Mouse (Mus musculus): ENCODE data around the gene H2-D1. TPM values are rescaled to one million over a fixed set of nuclear protein-coding genes. Genes with fewer than 3 reads are reported as not detected.

The H2-D1 gene
- polyA plus RNA-seq, 1 experiment from 2014 or later = 87.2 TPM

GRCm38 (mm10) chr17:35254241-35255098, 8.1 kb upstream of the H2-D1 start:
- H3K9ac ChIP-seq (replicated peaks; ENCODE audit: low read length) = no peak overlapping the region
- H3K27ac ChIP-seq (ENCODE audit: low read length) = no peak overlapping the region
- H3K4me1 ChIP-seq (ENCODE audit: insufficient read depth, low read length) = no peaks in the 10 kb centered on the region
- ATAC-seq (ENCODE audit: low FRiP score, low TSS enrichment) = 0 out of 2 replicates have a peak, but pooled peaks have one; percentile 33
- H3K36me3 ChIP-seq (ENCODE audit: insufficient read depth, low read length) = peaks cover 43% of the 10 kb centered on the region
- H3K9me3 ChIP-seq (ENCODE audit: low read length) = no peaks in the 10 kb centered on the region
- no peaks in the 10 kb centered on the region for H3K27me3 ChIP-seq (ENCODE audit: insufficient read depth, low read length)
- no peak overlapping the region for H3K4me3 ChIP-seq (ENCODE audit: low read length)
- H3K4me2 ChIP-seq (replicated peaks; ENCODE audit: low read depth, low read length) = no peak overlapping the region
- WGBS = 53% methylated on average over 11 of the region's 11 CpGs

GRCm38 (mm10) chr17:35255301-35255700, 7.2 kb upstream of the H2-D1 start:
- Histone ChIP-seq H3K27ac (ENCODE audit: low read length) (no peak overlapping the region), H3K9me3 (ENCODE audit: low read length) (no peaks in the 10 kb centered on the region), H3K36me3 (ENCODE audit: insufficient read depth, low read length) (peaks cover 35% of the 10 kb centered on the region), H3K27me3 (ENCODE audit: insufficient read depth, low read length) (no peaks in the 10 kb centered on the region), H3K9ac (replicated peaks; ENCODE audit: low read length) (no peak overlapping the region), H3K4me2 (replicated peaks; ENCODE audit: low read depth, low read length) (no peak overlapping the region), H3K4me1 (ENCODE audit: insufficient read depth, low read length) (no peaks in the 10 kb centered on the region), H3K4me3 (ENCODE audit: low read length) (no peak overlapping the region)
- WGBS = 74% methylated on average over 3 of the region's 3 CpGs
- ATAC-seq (ENCODE audit: low FRiP score, low TSS enrichment) = no peak

- H3K9ac ChIP-seq (replicated peaks; ENCODE audit: low read length) = no peak overlapping the region
- no peak overlapping the region for H3K4me3 ChIP-seq (ENCODE audit: low read length)
- H3K27ac ChIP-seq (ENCODE audit: low read length) = no peak overlapping the region
- 41% methylated on average over 4 of the region's 4 CpGs for WGBS
- H3K27me3 ChIP-seq (ENCODE audit: insufficient read depth, low read length) = no peaks in the 10 kb centered on the region
- peaks cover 31% of the 10 kb centered on the region for H3K36me3 ChIP-seq (ENCODE audit: insufficient read depth, low read length)
- no peak overlapping the region for H3K4me2 ChIP-seq (replicated peaks; ENCODE audit: low read depth, low read length)
- no peak for ATAC-seq (ENCODE audit: low FRiP score, low TSS enrichment)
- no peaks in the 10 kb centered on the region for H3K4me1 ChIP-seq (ENCODE audit: insufficient read depth, low read length)
- no peaks in the 10 kb centered on the region for H3K9me3 ChIP-seq (ENCODE audit: low read length)
Observed at GRCm38 (mm10) chr17:35255704-35256103, 6.8 kb upstream of the H2-D1 start.

GRCm38 (mm10) chr17:35257378-35257777, 5.2 kb upstream of the H2-D1 start:
- Histone ChIP-seq H3K4me1 (ENCODE audit: insufficient read depth, low read length) (peaks cover under 1% of the 10 kb centered on the region; the same call in 1 of the 2 replicates), H3K4me2 (replicated peaks; ENCODE audit: low read depth, low read length) (no peak overlapping the region), H3K9ac (replicated peaks; ENCODE audit: low read length) (no peak overlapping the region), H3K27me3 (ENCODE audit: insufficient read depth, low read length) (peaks cover 8% of the 10 kb centered on the region; the same call in 1 of the 2 replicates), H3K36me3 (ENCODE audit: insufficient read depth, low read length) (peaks cover 18% of the 10 kb centered on the region), H3K4me3 (ENCODE audit: low read length) (no peak overlapping the region), H3K9me3 (ENCODE audit: low read length) (no peaks in the 10 kb centered on the region), H3K27ac (ENCODE audit: low read length) (no peak overlapping the region)
- no peak for ATAC-seq (ENCODE audit: low FRiP score, low TSS enrichment)
- 66% methylated on average over 1 of the region's 1 CpGs for WGBS

GRCm38 (mm10) chr17:35257824-35258491, 4.6 kb upstream of the H2-D1 start:
- H3K4me3 ChIP-seq (ENCODE audit: low read length) = peak overlapping the region; percentile 28
- 12% methylated on average over 17 of the region's 17 CpGs for WGBS
- peaks cover 13% of the 10 kb centered on the region for H3K36me3 ChIP-seq (ENCODE audit: insufficient read depth, low read length)
- H3K27ac ChIP-seq (ENCODE audit: low read length) = no peak overlapping the region
- H3K4me1 ChIP-seq (ENCODE audit: insufficient read depth, low read length) = peaks cover 4% of the 10 kb centered on the region; the same call in 1 of the 2 replicates
- peaks cover 9% of the 10 kb centered on the region; the same call in 1 of the 2 replicates for H3K27me3 ChIP-seq (ENCODE audit: insufficient read depth, low read length)
- H3K9ac ChIP-seq (replicated peaks; ENCODE audit: low read length) = peak overlapping the region; percentile 48
- ATAC-seq (ENCODE audit: low FRiP score, low TSS enrichment) = no peak
- peak overlapping the region; percentile 49 for H3K4me2 ChIP-seq (replicated peaks; ENCODE audit: low read depth, low read length)
- no peaks in the 10 kb centered on the region for H3K9me3 ChIP-seq (ENCODE audit: low read length)

GRCm38 (mm10) chr17:35258492-35259478, 3.7 kb upstream of the H2-D1 start:
- 67% methylated on average over 11 of the region's 14 CpGs for WGBS
- peaks cover 4% of the 10 kb centered on the region; the same call in 1 of the 2 replicates for H3K4me1 ChIP-seq (ENCODE audit: insufficient read depth, low read length)
- no peak overlapping the region for H3K27ac ChIP-seq (ENCODE audit: low read length)
- H3K9me3 ChIP-seq (ENCODE audit: low read length) = no peaks in the 10 kb centered on the region
- H3K4me2 ChIP-seq (replicated peaks; ENCODE audit: low read depth, low read length) = no peak overlapping the region
- H3K27me3 ChIP-seq (ENCODE audit: insufficient read depth, low read length) = peaks cover 13% of the 10 kb centered on the region; the same call in 1 of the 2 replicates
- ATAC-seq (ENCODE audit: low FRiP score, low TSS enrichment) = no peak
- H3K9ac ChIP-seq (replicated peaks; ENCODE audit: low read length) = no peak overlapping the region
- H3K36me3 ChIP-seq (ENCODE audit: insufficient read depth, low read length) = peaks cover 5% of the 10 kb centered on the region
- H3K4me3 ChIP-seq (ENCODE audit: low read length) = no peak overlapping the region

- Histone ChIP-seq H3K27me3 (ENCODE audit: insufficient read depth, low read length) (peaks cover 20% of the 10 kb centered on the region; the same call in 1 of the 2 replicates), H3K4me3 (ENCODE audit: low read length) (no peak overlapping the region), H3K27ac (ENCODE audit: low read length) (no peak overlapping the region), H3K4me1 (ENCODE audit: insufficient read depth, low read length) (peaks cover 4% of the 10 kb centered on the region; the same call in 1 of the 2 replicates), H3K4me2 (replicated peaks; ENCODE audit: low read depth, low read length) (no peak overlapping the region), H3K9ac (replicated peaks; ENCODE audit: low read length) (no peak overlapping the region), H3K36me3 (ENCODE audit: insufficient read depth, low read length) (no peaks in the 10 kb centered on the region), H3K9me3 (ENCODE audit: low read length) (no peaks in the 10 kb centered on the region)
- ATAC-seq (ENCODE audit: low FRiP score, low TSS enrichment) = no peak
- WGBS = 79% methylated on average over 4 of the region's 4 CpGs
Observed at GRCm38 (mm10) chr17:35259621-35260020, 2.9 kb upstream of the H2-D1 start.

GRCm38 (mm10) chr17:35261651-35262050, 879 bp upstream of the H2-D1 start:
- Histone ChIP-seq H3K27me3 (ENCODE audit: insufficient read depth, low read length) (peaks cover 21% of the 10 kb centered on the region; the same call in 1 of the 2 replicates), H3K4me2 (replicated peaks; ENCODE audit: low read depth, low read length) (no peak overlapping the region), H3K9me3 (ENCODE audit: low read length) (no peaks in the 10 kb centered on the region), H3K27ac (ENCODE audit: low read length) (no peak overlapping the region), H3K9ac (replicated peaks; ENCODE audit: low read length) (no peak overlapping the region), H3K36me3 (ENCODE audit: insufficient read depth, low read length) (no peaks in the 10 kb centered on the region), H3K4me1 (ENCODE audit: insufficient read depth, low read length) (peaks cover 4% of the 10 kb centered on the region; the same call in 1 of the 2 replicates), H3K4me3 (ENCODE audit: low read length) (no peak overlapping the region)
- WGBS = 73% methylated on average over 13 of the region's 13 CpGs
- no peak for ATAC-seq (ENCODE audit: low FRiP score, low TSS enrichment)

GRCm38 (mm10) chr17:35263523-35263883, 973 bp downstream of the H2-D1 start:
- peaks cover 21% of the 10 kb centered on the region; the same call in 1 of the 2 replicates for H3K27me3 ChIP-seq (ENCODE audit: insufficient read depth, low read length)
- ATAC-seq (ENCODE audit: low FRiP score, low TSS enrichment) = peak; percentile 55
- peak overlapping the region; percentile 73 for H3K9ac ChIP-seq (replicated peaks; ENCODE audit: low read length)
- WGBS = 2% methylated on average over 31 of the region's 31 CpGs
- peak overlapping the region; percentile 70 for H3K4me3 ChIP-seq (ENCODE audit: low read length)
- H3K36me3 ChIP-seq (ENCODE audit: insufficient read depth, low read length) = no peaks in the 10 kb centered on the region
- no peaks in the 10 kb centered on the region for H3K9me3 ChIP-seq (ENCODE audit: low read length)
- peaks cover 4% of the 10 kb centered on the region; the same call in 1 of the 2 replicates for H3K4me1 ChIP-seq (ENCODE audit: insufficient read depth, low read length)
- H3K4me2 ChIP-seq (replicated peaks; ENCODE audit: low read depth, low read length) = peak overlapping the region; percentile 100
- no peak overlapping the region for H3K27ac ChIP-seq (ENCODE audit: low read length)

Measured in kidney, embryonic 16.5 days (tissue).